Mouse (Mus musculus) left cerebral cortex, postnatal 14 days (tissue): ENCODE measurements around the gene Tmem178b. TPM values are rescaled to one million over a fixed set of nuclear protein-coding genes. Genes with fewer than 3 reads are reported as not detected.

Experiments used
- DNase-seq, 2 experiments: peaks; one replicate each; pipeline ENCODE4 v3.0.0; 2021 to 2022; ENCODE audit warnings: low spot score in 2 of 2, mixed read lengths in 1 of 2
- intact Hi-C: fragments of 180-260 bp; cut with DNase I; formaldehyde crosslinking; loops from one replicate; pipeline ENCODE4 v1.15.1; 2025
- total RNA-seq, 2 experiments: library from RNA; stranded (reverse); gene quantifications; 2 replicates each; pipeline ENCODE4 v1.2.3; 2021

The Tmem178b gene
- total RNA-seq, 2 experiments from 2014 or later, result 392 to 420 TPM

- intact Hi-C loops, result no loop called here
- DNase-seq, result no peak
These were observed 42.7 kb downstream of the Tmem178b start for GRCm38 (mm10) chr6:39915636-39916281.

- intact Hi-C loops, result no loop called here
- DNase-seq, result no peak
These were observed 43.4 kb downstream of the Tmem178b start for GRCm38 (mm10) chr6:39916514-39916913.

GRCm38 (mm10) chr6:39917242-39917641 is 44.2 kb downstream of the Tmem178b start:
- DNase-seq, result no peak
- intact Hi-C loops, result no loop called here

GRCm38 (mm10) chr6:39917729-39918128 is 44.7 kb downstream of the Tmem178b start:
- DNase-seq, result no peak

GRCm38 (mm10) chr6:39919011-39919709 is 46.1 kb downstream of the Tmem178b start:
- intact Hi-C loops, result no loop called here
- DNase-seq, result peak in 1 of 2 experiments; percentile 35

More at GRCm38 (mm10) chr6:39917729-39918128, 44.7 kb downstream of the Tmem178b start:
- intact Hi-C loops, result no loop called here

GRCm38 (mm10) chr6:39926442-39926841 is 53.4 kb downstream of the Tmem178b start:
- intact Hi-C loops, result no loop called here
- DNase-seq, result no peak

GRCm38 (mm10) chr6:39936590-39936989 is 63.5 kb downstream of the Tmem178b start:
- DNase-seq, result no peak
- intact Hi-C loops, result no loop called here

- DNase-seq, result no peak
- intact Hi-C loops, result no loop called here
These were observed 67.8 kb downstream of the Tmem178b start for GRCm38 (mm10) chr6:39940920-39941319.

- intact Hi-C loops, result no loop called here
- no peak for DNase-seq
These were observed 71.8 kb downstream of the Tmem178b start for GRCm38 (mm10) chr6:39944854-39945253.

GRCm38 (mm10) chr6:39945670-39946440 is 72.8 kb downstream of the Tmem178b start:
- intact Hi-C loops, result no loop called here
- DNase-seq, result no peak

- DNase-seq, result no peak
- intact Hi-C loops, result no loop called here
These were observed 73.5 kb downstream of the Tmem178b start for GRCm38 (mm10) chr6:39946601-39947000.

GRCm38 (mm10) chr6:39953951-39954350 is 80.9 kb downstream of the Tmem178b start:
- DNase-seq, result no peak
- intact Hi-C loops, result no loop called here

GRCm38 (mm10) chr6:39955211-39955610 is 82.1 kb downstream of the Tmem178b start:
- intact Hi-C loops, result no loop called here
- no peak for DNase-seq

GRCm38 (mm10) chr6:39964606-39965005 is 91.5 kb downstream of the Tmem178b start:
- intact Hi-C loops, result no loop called here
- no peak for DNase-seq

- intact Hi-C loops, result no loop called here
- peak; percentile 26 to 53 for DNase-seq
These were observed 97.2 kb downstream of the Tmem178b start for GRCm38 (mm10) chr6:39970281-39970680.

GRCm38 (mm10) chr6:39978942-39979341 is 105.9 kb downstream of the Tmem178b start:
- intact Hi-C loops, result no loop called here
- peak; percentile 30 to 39 for DNase-seq

GRCm38 (mm10) chr6:39990772-39991171 is 117.7 kb downstream of the Tmem178b start:
- DNase-seq, result no peak
- intact Hi-C loops, result no loop called here

- intact Hi-C loops, result no loop called here
- no peak for DNase-seq
These were observed 118.9 kb downstream of the Tmem178b start for GRCm38 (mm10) chr6:39991922-39992321.

- intact Hi-C loops, result no loop called here
- DNase-seq, result peak in 1 of 2 experiments; percentile 23
These were observed 133.1 kb downstream of the Tmem178b start for GRCm38 (mm10) chr6:40006006-40006765.
